Mouse (Mus musculus): ENCODE results near the gene Otx1. TPM values are rescaled to one million over a fixed set of nuclear protein-coding genes. Genes with fewer than 3 reads are reported as not detected.

Otx1 gene
- total RNA-seq (2023) = not detected

DNA sequence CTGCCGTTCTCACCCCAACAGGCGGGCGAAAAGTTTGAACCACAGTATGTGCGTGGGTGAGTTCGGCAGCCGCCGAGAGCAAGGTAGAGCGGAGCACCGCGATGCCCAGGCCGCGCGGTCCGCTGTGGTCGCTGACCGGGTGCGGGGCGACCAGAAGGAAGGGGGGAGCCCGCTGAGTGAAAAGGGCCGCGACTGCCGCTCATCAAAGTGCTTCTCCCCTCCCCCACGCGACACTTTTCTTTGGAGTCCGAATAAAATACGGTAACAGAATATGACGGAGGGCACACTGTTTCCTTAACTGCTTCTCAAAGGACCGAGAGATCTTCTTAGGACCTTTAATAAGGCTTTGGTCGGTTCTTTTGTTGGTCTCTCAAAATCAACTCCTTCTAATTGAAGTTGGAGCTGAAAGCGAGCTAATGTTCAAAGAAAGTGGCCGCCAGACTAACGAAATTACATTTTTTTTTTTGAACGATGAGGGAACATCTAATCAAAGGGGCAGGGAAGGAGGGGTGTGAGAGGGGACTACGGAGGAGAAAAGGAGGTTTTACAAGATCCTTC lies at the start of gene Otx1:
TSS of gene Otx1 (minus strand) at position 115 of the 558 bp plus-strand sequence.

Measured in neutrophil, adult 59 days (primary cell).